Mouse (Mus musculus) cerebellum, adult 2 months (tissue): ENCODE data around the gene Nup210. TPM values are rescaled to one million over a fixed set of nuclear protein-coding genes. Genes with fewer than 3 reads are reported as not detected.

ENCODE experiments used
- DNase-seq, 2 experiments: peaks; one replicate each; pipeline ENCODE4 v3.0.0; 2021
- H3K27ac ChIP-seq: fragments of 200-500 bp; 2 replicates; pipeline ENCODE4 v1.5.1; 2012; ENCODE audit warnings: low read length, control low read depth, inconsistent platforms; ENCODE audit not compliant: insufficient read depth
- H3K27me3 ChIP-seq: fragments of 200-500 bp; 2 replicates; pipeline ENCODE4 v1.6.1; 2012; ENCODE audit warnings: inconsistent platforms, mild to moderate bottlenecking, low read length, moderate library complexity; ENCODE audit not compliant: control insufficient read depth, insufficient read depth
- H3K4me1 ChIP-seq: fragments of 200-500 bp; 2 replicates; pipeline ENCODE4 v1.6.1; 2011; ENCODE audit warnings: low read length; ENCODE audit not compliant: control insufficient read depth, insufficient read depth
- H3K4me3 ChIP-seq: fragments of 200-500 bp; replicated peaks from 2 replicates; pipeline ENCODE3; 2011; ENCODE audit warnings: mild to moderate bottlenecking, low read depth, low read length, control low read depth; ENCODE audit not compliant: insufficient read depth
- CTCF ChIP-seq: fragments of 200-500 bp; IDR thresholded peaks from 2 replicates; pipeline ENCODE4 v1.5.1; 2011; ENCODE audit warnings: low read depth, mild to moderate bottlenecking, control low read depth, low read length, moderate library complexity, borderline replicate concordance; ENCODE audit not compliant: insufficient read depth
- POLR2A ChIP-seq: fragments of 200-500 bp; IDR thresholded peaks from 2 replicates; pipeline ENCODE4 v1.6.1; 2011; ENCODE audit warnings: low read length, control low read depth, borderline replicate concordance; ENCODE audit not compliant: insufficient read depth
- WGBS: fragments of 180-500 bp; shearing (Covaris S2); methylation state at CpG from one replicate; pipeline ENCODE4 v1.1.7; 2018; 5-methylcytosine and 5-hydroxymethylcytosine counted together
- polyA plus RNA-seq: library from polyadenylated mRNA; depleted of rRNA; stranded (reverse); fragments of >200 nt; gene quantifications from 2 replicates; pipeline ENCODE4 v1.2.3, GENCODE M21; 2012

The Nup210 gene
- polyA plus RNA-seq, 1 experiment, result 16.8 TPM

DNA sequence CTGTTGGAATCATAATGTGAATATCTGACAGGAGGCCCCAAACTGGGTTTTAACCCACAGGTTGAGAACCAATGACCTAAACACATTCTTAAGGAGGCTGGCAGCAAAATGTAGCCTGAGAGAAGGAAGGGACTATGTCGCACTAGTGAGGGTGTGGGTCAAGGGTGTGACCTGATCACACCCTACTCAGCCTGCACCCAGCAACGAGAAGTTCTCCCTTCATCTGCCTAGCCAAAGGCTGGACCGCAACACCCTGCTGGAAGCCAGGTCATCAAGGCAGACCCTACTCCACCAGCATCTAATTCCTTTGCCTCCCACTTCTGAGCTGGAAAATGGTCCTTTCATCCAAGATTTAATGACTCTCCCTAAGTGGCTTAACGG lies 776 bp downstream of the Nup210 start:
- Histone ChIP-seq H3K4me3 (peak overlapping the region; percentile 69), H3K27me3 (no peaks in the 10 kb centered on the region), H3K4me1 (peaks cover 7% of the 10 kb centered on the region), H3K27ac (peak overlapping the region; percentile 96; the same call in 1 of the 2 replicates)
- DNase-seq, result no peak
- 18% methylated on average over 4 of the region's 4 CpGs for WGBS
- TF ChIP-seq CTCF, result no peak
- no peak for TF ChIP-seq POLR2A

DNA sequence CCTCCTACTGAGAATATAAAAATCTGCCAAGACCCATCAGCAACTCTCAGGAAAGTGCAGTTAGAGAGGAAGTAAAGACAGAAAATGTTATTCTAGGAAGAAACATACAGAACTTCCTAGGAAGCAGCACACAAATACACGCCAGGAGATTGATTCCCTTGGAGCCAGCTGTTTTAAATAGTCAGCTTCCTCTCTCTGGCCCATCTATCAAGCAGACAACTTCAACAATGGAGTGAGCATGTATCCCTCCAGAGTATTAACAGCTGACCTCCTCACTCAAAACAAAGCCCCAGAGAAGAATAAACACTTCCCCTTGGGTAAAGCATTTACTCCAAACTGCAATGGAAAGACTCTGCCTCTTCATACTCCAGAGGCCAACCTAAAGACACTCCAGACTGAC lies 1.5 kb downstream of the Nup210 start:
- Histone ChIP-seq H3K27me3 (no peaks in the 10 kb centered on the region), H3K27ac (no peak overlapping the region), H3K4me3 (no peak overlapping the region), H3K4me1 (peaks cover 7% of the 10 kb centered on the region)
- TF ChIP-seq CTCF (no peak), POLR2A (no peak)
- 54% methylated on average over 1 of the region's 1 CpGs for WGBS
- no peak for DNase-seq

DNA sequence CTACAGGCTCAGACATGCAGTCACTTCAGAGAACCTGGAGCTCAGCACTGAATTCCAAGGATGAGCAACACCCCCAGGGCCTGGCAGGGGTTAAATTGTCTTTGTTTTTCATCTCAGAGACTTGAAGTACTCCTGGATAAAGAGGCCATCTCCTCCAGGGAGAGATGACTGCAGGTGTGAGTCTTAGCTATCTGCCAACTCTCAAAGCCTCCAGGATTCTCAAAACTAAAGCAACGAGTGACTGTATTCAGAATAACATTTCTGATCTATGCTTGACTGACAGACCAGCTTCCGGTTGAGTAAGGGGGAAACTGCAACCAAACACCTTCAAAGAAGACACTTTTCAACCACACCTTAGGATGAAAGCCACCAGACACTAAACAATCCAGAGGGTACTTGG lies 1.9 kb downstream of the Nup210 start:
- Histone ChIP-seq H3K4me1 (peaks cover 7% of the 10 kb centered on the region), H3K27ac (no peak overlapping the region), H3K27me3 (no peaks in the 10 kb centered on the region), H3K4me3 (no peak overlapping the region)
- DNase-seq, result no peak
- TF ChIP-seq CTCF, result no peak
- no peak for TF ChIP-seq POLR2A
- WGBS, result 27% methylated on average over 2 of the region's 2 CpGs

DNA sequence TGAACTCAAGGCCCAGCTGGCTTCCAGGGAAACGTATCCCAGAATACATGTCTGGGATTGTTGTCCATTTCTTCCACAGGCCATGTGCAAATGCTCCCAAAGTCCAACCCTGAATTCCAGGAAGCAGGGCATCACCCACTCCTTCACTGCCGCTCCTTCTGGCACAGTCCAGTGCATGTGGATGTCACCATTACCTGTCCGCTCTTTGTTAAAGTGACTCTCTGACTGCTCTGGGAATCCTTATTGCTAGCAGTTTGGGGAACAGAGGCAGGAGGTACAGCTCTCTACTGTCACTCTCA lies 4.7 kb downstream of the Nup210 start:
- Histone ChIP-seq H3K4me1 (peaks cover 9% of the 10 kb centered on the region), H3K4me3 (no peak overlapping the region), H3K27me3 (no peaks in the 10 kb centered on the region), H3K27ac (no peak overlapping the region)
- TF ChIP-seq POLR2A, result no peak
- no peak for TF ChIP-seq CTCF
- DNase-seq, result no peak
- WGBS, result 96% methylated on average over 3 of the region's 3 CpGs

DNA sequence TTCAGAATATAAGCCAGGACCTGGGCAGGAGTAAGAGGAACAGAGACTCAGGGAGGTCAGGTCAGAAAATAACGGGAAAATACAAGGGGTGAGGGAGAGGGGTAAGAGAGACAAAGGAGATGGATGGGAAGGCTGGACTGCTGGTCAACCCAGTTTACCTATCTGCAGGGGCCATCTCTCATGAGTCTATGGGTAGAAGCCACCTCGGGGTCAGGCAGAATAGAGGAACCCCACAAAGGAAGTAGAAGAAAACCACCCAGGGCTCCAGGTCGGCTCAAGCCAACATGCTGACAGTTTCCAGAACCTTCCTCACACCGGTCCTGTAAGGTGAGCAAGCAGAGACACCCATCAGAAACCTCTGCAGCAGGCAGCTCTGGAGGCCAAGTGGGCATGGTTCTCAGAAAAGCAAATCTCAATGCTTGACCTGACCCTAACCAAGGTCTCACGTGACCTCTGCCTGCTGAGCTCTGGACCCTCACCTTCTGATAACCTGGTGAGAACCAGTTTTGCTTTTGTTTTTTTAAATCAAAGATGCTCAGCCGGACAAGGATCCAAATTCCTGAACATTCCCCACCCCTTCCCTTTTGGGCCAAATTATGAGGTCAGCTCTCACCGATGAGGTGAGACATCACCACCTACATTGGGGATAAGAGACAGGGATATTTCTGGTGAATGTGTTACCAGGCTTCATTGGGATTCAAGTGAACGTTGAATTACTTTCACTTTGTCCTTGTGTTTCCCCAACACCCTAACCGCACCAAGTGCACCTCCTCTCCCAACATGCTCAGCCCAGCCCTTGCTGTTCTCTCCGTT lies 5.3 kb downstream of the Nup210 start:
- Histone ChIP-seq H3K4me3 (no peak overlapping the region), H3K27ac (no peak overlapping the region), H3K27me3 (no peaks in the 10 kb centered on the region), H3K4me1 (peaks cover 9% of the 10 kb centered on the region)
- DNase-seq, result no peak
- TF ChIP-seq CTCF (no peak), POLR2A (no peak)
- WGBS, result 85% methylated on average over 10 of the region's 10 CpGs

DNA sequence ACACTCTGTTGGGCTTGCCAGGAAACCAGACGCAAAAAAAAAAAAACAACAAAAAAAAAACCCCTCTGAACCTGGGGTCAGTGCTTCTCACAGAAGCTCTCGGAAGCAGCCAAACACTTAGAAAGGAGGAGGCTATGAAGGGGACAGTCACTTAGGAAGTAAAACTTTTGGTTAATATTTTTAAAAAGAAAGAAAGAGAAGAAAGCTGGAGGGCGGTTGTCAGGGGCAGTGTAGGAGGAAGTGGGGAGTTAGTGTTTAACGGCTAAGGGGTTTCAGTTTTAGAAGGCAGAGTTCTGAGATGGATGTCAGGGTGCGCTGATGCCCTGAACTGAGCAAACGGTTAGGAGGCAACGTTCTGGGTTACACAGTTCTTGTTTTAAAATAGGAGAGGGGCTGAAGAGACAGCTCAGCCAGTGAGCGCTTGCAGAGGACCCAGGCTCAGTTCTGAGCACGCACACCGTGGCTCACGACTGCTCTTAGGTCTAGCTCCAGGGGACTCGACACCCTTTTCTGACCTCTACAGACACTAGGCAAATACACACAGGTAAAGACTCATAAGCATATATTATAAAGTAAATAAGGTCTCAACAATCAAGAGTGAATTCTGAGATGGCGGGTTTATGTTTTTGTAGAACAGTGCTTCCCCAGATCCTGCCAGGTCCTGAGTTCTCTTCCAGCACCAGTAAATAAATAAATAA lies 6.2 kb downstream of the Nup210 start:
- Histone ChIP-seq H3K27ac (no peak overlapping the region), H3K27me3 (no peaks in the 10 kb centered on the region), H3K4me3 (no peak overlapping the region), H3K4me1 (peaks cover 7% of the 10 kb centered on the region)
- no peak for TF ChIP-seq CTCF
- TF ChIP-seq POLR2A, result no peak
- WGBS, result 82% methylated on average over 13 of the region's 13 CpGs
- no peak for DNase-seq

DNA sequence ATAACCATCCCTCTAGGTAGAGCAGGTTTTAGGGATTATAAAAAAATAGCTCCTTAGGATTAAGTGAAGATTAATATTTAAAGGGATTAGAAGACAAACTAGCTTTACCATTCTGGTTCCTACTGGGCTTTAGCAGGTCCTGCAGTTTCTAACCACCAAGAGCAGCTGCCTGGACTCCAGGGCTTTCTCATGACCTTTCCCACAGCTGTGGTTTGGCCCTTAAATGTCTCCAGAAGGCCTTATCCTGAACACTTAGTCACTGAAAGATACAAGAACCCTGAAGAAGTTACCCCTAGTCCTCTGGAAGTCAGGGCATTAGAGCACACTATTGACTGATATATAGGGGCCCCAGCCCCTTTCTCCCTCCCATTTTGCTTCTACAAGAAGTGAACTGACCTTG lies 7.1 kb downstream of the Nup210 start:
- H3K27ac ChIP-seq, result no peak overlapping the region
- TF ChIP-seq CTCF (no peak), POLR2A (no peak)
- H3K4me3 ChIP-seq, result no peak overlapping the region
- no peak for DNase-seq
- H3K27me3 ChIP-seq, result no peaks in the 10 kb centered on the region
- peaks cover 7% of the 10 kb centered on the region for H3K4me1 ChIP-seq

DNA sequence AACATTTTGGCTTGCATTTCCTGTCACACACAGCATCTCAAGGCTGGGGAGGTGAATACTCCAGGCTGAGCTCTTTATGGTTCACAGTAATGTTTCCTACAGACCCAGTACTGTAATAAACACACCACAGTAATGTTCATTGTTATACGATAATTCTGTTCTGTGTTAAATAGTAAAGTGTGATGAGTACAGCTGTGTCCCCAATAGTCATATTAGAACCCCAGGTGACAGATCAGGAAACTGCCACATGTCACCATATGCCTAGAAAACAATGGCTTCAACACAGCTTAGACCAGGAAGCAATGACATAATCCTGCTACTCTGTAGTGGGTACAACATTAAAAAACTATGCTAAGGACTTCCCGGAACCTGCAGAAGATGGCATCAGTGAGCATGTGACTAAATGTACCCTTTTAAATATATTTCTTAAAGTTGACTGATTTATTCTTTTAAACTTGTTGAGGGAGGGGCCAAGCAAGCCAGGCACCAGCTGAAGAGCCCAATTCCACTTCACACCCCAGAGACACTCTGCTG lies 7.6 kb downstream of the Nup210 start:
- no peak overlapping the region for H3K4me3 ChIP-seq
- no peak for TF ChIP-seq POLR2A
- no peak for TF ChIP-seq CTCF
- no peak for DNase-seq
- WGBS, result 57% methylated on average over 2 of the region's 2 CpGs
- no peak overlapping the region for H3K27ac ChIP-seq
- peaks cover 4% of the 10 kb centered on the region; the same call in 1 of the 2 replicates for H3K4me1 ChIP-seq
- no peaks in the 10 kb centered on the region for H3K27me3 ChIP-seq
